In the genomic region with DNA sequence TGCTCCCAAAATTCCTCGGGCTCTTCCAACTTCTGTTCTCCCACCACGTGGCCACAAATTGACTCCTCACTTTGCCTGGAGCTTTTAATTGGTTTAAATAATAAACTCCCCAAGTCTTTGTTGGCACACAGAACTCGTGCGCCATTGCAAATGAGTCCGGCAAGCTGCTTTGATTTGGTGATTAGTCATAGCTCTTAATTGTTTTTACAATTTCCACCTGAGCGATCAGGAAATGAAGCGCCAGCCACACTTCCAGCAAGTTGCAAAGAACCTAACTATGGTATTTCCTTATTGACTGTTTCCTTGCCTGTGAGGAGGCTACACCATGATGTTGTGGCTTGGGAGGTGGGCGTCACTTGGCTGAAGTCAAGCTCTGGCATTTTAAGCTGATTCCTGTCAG, we compare ENCODE assay signal across 17 mouse cellular contexts.
A peak's percentile ranks its signal among the peaks of the same experiment; 100 is the strongest.
DNase-seq lines count a peak whose midpoint lies in the region; ATAC-seq lines count a peak whose summit lies in the region.
"Had no signal": no experiment of that assay in that cellular context is flagged by ENCODE, and none has a peak within 500 bp of the region (broad histone marks: within the 10 kb centered on the region; RNA-seq: fewer than 3 reads in every experiment).

No protein-coding gene starts in this region.

- 34% methylated on average over 8 of the region's 8 CpGs for WGBS in hindbrain, embryonic 15.5 days
- 40% methylated on average over 8 of the region's 8 CpGs for WGBS in hindbrain, embryonic 12.5 days
- WGBS in limb, embryonic 11.5 days, result 35% methylated on average over 8 of the region's 8 CpGs
- WGBS in limb, embryonic 10.5 days, result 40% methylated on average over 8 of the region's 8 CpGs
- WGBS in forebrain, embryonic 15.5 days, result 28% methylated on average over 8 of the region's 8 CpGs

- H3K27ac ChIP-seq in hindbrain, embryonic 15.5 days (replicated peaks), result no peak overlapping the region
- no peak overlapping the region for H3K27ac ChIP-seq in hindbrain, embryonic 12.5 days
- no peak overlapping the region for H3K27ac ChIP-seq in limb, embryonic 11.5 days (replicated peaks; ENCODE audit: low read depth, low read length)
- H3K27ac ChIP-seq in limb, embryonic 10.5 days, result no peak overlapping the region
- H3K27ac ChIP-seq in forebrain, embryonic 15.5 days (replicated peaks), result no peak overlapping the region
- H3K27ac ChIP-seq: heart, embryonic 15.5 days; intestine, embryonic 15.5 days; midbrain, embryonic 15.5 days; neural tube, embryonic 12.5 days had no signal

- DNase-seq in limb, embryonic 11.5 days (ENCODE audit: low spot score), result peak; percentile 26
- no peak for DNase-seq in limb, embryonic 10.5 days (ENCODE audit: low spot score)
- DNase-seq in retina, embryonic 14.5 days (ENCODE audit: low spot score), result peak; percentile 2
- DNase-seq in left cerebral cortex, adult 11 months (ENCODE audit: low spot score), result no peak
- DNase-seq in spleen, postnatal 14 days (ENCODE audit: low spot score in 2 of 2), result no peak
- DNase-seq: B cell, adult 2 months; cerebellum, adult 18-20 months; gastrocnemius, postnatal 36 days; lung, postnatal 36 days; thymus, postnatal 14 days had no signal

- H3K9me3 ChIP-seq in hindbrain, embryonic 15.5 days, result no peaks in the 10 kb centered on the region
- H3K9me3 ChIP-seq in hindbrain, embryonic 12.5 days (replicated peaks), result no peaks in the 10 kb centered on the region
- no peaks in the 10 kb centered on the region for H3K9me3 ChIP-seq in limb, embryonic 11.5 days (ENCODE audit: control insufficient read depth, low read length)
- H3K9me3 ChIP-seq in limb, embryonic 10.5 days (replicated peaks), result no peaks in the 10 kb centered on the region
- H3K9me3 ChIP-seq in forebrain, embryonic 15.5 days, result no peaks in the 10 kb centered on the region
- H3K9me3 ChIP-seq: heart, embryonic 15.5 days; intestine, embryonic 15.5 days; midbrain, embryonic 15.5 days; neural tube, embryonic 12.5 days had no signal

- H3K27me3 ChIP-seq in hindbrain, embryonic 15.5 days, result no peaks in the 10 kb centered on the region
- no peaks in the 10 kb centered on the region for H3K27me3 ChIP-seq in hindbrain, embryonic 12.5 days
- H3K27me3 ChIP-seq in limb, embryonic 11.5 days (ENCODE audit: control insufficient read depth, insufficient read depth, low read length), result no peaks in the 10 kb centered on the region
- no peaks in the 10 kb centered on the region for H3K27me3 ChIP-seq in limb, embryonic 10.5 days (ENCODE audit: low read depth, poor library complexity, severe bottlenecking)
- no peaks in the 10 kb centered on the region for H3K27me3 ChIP-seq in forebrain, embryonic 15.5 days
- H3K27me3 ChIP-seq: heart, embryonic 15.5 days; intestine, embryonic 15.5 days; midbrain, embryonic 15.5 days; neural tube, embryonic 12.5 days had no signal

- peak overlapping the region; percentile 8; the same call in 1 of the 2 replicates for H3K4me2 ChIP-seq in hindbrain, embryonic 15.5 days
- no peak overlapping the region for H3K4me2 ChIP-seq in hindbrain, embryonic 12.5 days (replicated peaks)
- no peak overlapping the region for H3K4me2 ChIP-seq in limb, embryonic 11.5 days (ENCODE audit: low read depth, severe bottlenecking)
- peak overlapping the region; percentile 11; the same call in 1 of the 2 replicates for H3K4me2 ChIP-seq in forebrain, embryonic 15.5 days (replicated peaks)
- H3K4me2 ChIP-seq: heart, embryonic 15.5 days; intestine, embryonic 15.5 days; midbrain, embryonic 15.5 days; neural tube, embryonic 12.5 days had no signal

- ATAC-seq in hindbrain, embryonic 15.5 days (ENCODE audit: low FRiP score, low read depth), result no peak
- no peak for ATAC-seq in hindbrain, embryonic 12.5 days (ENCODE audit: low FRiP score)
- no peak for ATAC-seq in limb, embryonic 11.5 days (ENCODE audit: insufficient number of reproducible peaks, low FRiP score, low TSS enrichment, low read depth)
- ATAC-seq in forebrain, embryonic 15.5 days (replicated peaks), result peak; percentile 57
- ATAC-seq: intestine, embryonic 15.5 days; midbrain, embryonic 15.5 days had no signal

- no peaks in the 10 kb centered on the region for H3K36me3 ChIP-seq in hindbrain, embryonic 15.5 days
- H3K36me3 ChIP-seq in hindbrain, embryonic 12.5 days, result no peaks in the 10 kb centered on the region
- H3K36me3 ChIP-seq in limb, embryonic 11.5 days (ENCODE audit: control insufficient read depth, insufficient read depth, low read length), result no peaks in the 10 kb centered on the region
- no peaks in the 10 kb centered on the region for H3K36me3 ChIP-seq in limb, embryonic 10.5 days
- H3K36me3 ChIP-seq in forebrain, embryonic 15.5 days, result no peaks in the 10 kb centered on the region
- H3K36me3 ChIP-seq: heart, embryonic 15.5 days; intestine, embryonic 15.5 days; midbrain, embryonic 15.5 days; neural tube, embryonic 12.5 days had no signal

- no peaks in the 10 kb centered on the region for H3K4me1 ChIP-seq in hindbrain, embryonic 15.5 days (replicated peaks)
- no peaks in the 10 kb centered on the region for H3K4me1 ChIP-seq in hindbrain, embryonic 12.5 days
- H3K4me1 ChIP-seq in limb, embryonic 11.5 days (ENCODE audit: control insufficient read depth, insufficient read depth, low read length), result no peaks in the 10 kb centered on the region
- no peaks in the 10 kb centered on the region for H3K4me1 ChIP-seq in limb, embryonic 10.5 days
- no peaks in the 10 kb centered on the region for H3K4me1 ChIP-seq in forebrain, embryonic 15.5 days
- H3K4me1 ChIP-seq: heart, embryonic 15.5 days; intestine, embryonic 15.5 days; midbrain, embryonic 15.5 days; neural tube, embryonic 12.5 days had no signal

- H3K4me3 ChIP-seq in hindbrain, embryonic 15.5 days, result no peak overlapping the region
- H3K4me3 ChIP-seq in hindbrain, embryonic 12.5 days, result no peak overlapping the region
- H3K4me3 ChIP-seq in limb, embryonic 11.5 days (ENCODE audit: low read depth, low read length), result no peak overlapping the region
- H3K4me3 ChIP-seq in limb, embryonic 10.5 days, result no peak overlapping the region
- H3K4me3 ChIP-seq in forebrain, embryonic 15.5 days, result no peak overlapping the region
- H3K4me3 ChIP-seq: heart, embryonic 15.5 days; intestine, embryonic 15.5 days; midbrain, embryonic 15.5 days; neural tube, embryonic 12.5 days had no signal

- no peak overlapping the region for H3K9ac ChIP-seq in hindbrain, embryonic 15.5 days
- H3K9ac ChIP-seq in hindbrain, embryonic 12.5 days, result no peak overlapping the region
- no peak overlapping the region for H3K9ac ChIP-seq in limb, embryonic 11.5 days (ENCODE audit: low read length)
- H3K9ac ChIP-seq in forebrain, embryonic 15.5 days (replicated peaks), result no peak overlapping the region
- H3K9ac ChIP-seq: heart, embryonic 15.5 days; intestine, embryonic 15.5 days; midbrain, embryonic 15.5 days; neural tube, embryonic 12.5 days had no signal

Comparison
In these comparisons a context has a peak if more than half of its experiments do, and no peak if none do; other contexts are left out.
1. H3K4me2 ChIP-seq: peak in hindbrain, embryonic 15.5 days (single experiment) and forebrain, embryonic 15.5 days (single experiment); none in hindbrain, embryonic 12.5 days (single experiment) and limb, embryonic 11.5 days (single experiment).
2. DNase-seq: peak in limb, embryonic 11.5 days (single experiment) and retina, embryonic 14.5 days (single experiment); none in limb, embryonic 10.5 days (single experiment), left cerebral cortex, adult 11 months (single experiment) and spleen, postnatal 14 days (0 of 2).